Mouse (Mus musculus) megakaryocyte, adult 5-6 weeks (primary cell): ENCODE measurements at regions not wholly inside any gene's neighbourhood (a gene's known extent, or its start where the extent isn't known, plus 50 kb on each side); places are given as distances from the start of the nearest gene placed in this dataset.

ENCODE experiments used
- ATAC-seq: 2 replicates; pipeline ENCODE4 v1.8.0; 2016; ENCODE audit warnings: mild to moderate bottlenecking, inconsistent platforms; ENCODE audit not compliant: poor library complexity, severe bottlenecking

- no peak for ATAC-seq
Measured at GRCm38 (mm10) chr6:141015055-141015681, 233.9 kb upstream of the Pde3a start.

GRCm38 (mm10) chr6:141023501-141023900 is 225.6 kb upstream of the Pde3a start:
- no peak for ATAC-seq

- no peak for ATAC-seq
Measured at GRCm38 (mm10) chr6:141027353-141027752, 221.7 kb upstream of the Pde3a start.

- no peak for ATAC-seq
Measured at GRCm38 (mm10) chr6:141027787-141028186, 221.3 kb upstream of the Pde3a start.

- ATAC-seq, result no peak
Measured at GRCm38 (mm10) chr6:141034824-141035223, 214.2 kb upstream of the Pde3a start.

GRCm38 (mm10) chr6:141041358-141041757 is 207.7 kb upstream of the Pde3a start:
- no peak for ATAC-seq

GRCm38 (mm10) chr6:141041781-141042625 is 207.1 kb upstream of the Pde3a start:
- no peak for ATAC-seq

- peak; percentile 84 for ATAC-seq
Measured at GRCm38 (mm10) chr6:141048271-141048670, 200.8 kb upstream of the Pde3a start.

- peak; percentile 17 for ATAC-seq
Measured at GRCm38 (mm10) chr6:141050038-141050684, 198.9 kb upstream of the Pde3a start.

- no peak for ATAC-seq
Measured at GRCm38 (mm10) chr6:141054026-141054425, 195.0 kb upstream of the Pde3a start.

- no peak for ATAC-seq
Measured at GRCm38 (mm10) chr6:141059250-141059916, 189.7 kb upstream of the Pde3a start.

- peak; percentile 60 for ATAC-seq
Measured at GRCm38 (mm10) chr6:141065724-141066123, 183.3 kb upstream of the Pde3a start.

GRCm38 (mm10) chr6:141068861-141069467 is 180.1 kb upstream of the Pde3a start:
- ATAC-seq, result no peak

GRCm38 (mm10) chr6:141069896-141070295 is 179.2 kb upstream of the Pde3a start:
- peak; percentile 93 for ATAC-seq

GRCm38 (mm10) chr6:141071507-141071906 is 177.6 kb upstream of the Pde3a start:
- ATAC-seq, result no peak

GRCm38 (mm10) chr6:141091076-141091780 is 157.8 kb upstream of the Pde3a start:
- no peak for ATAC-seq

- ATAC-seq, result no peak
Measured at GRCm38 (mm10) chr6:141091781-141092140, 157.3 kb upstream of the Pde3a start.

GRCm38 (mm10) chr6:141097338-141098122 is 151.5 kb upstream of the Pde3a start:
- ATAC-seq, result peak; percentile 90

- ATAC-seq, result no peak
Measured at GRCm38 (mm10) chr6:141118287-141118686, 130.8 kb upstream of the Pde3a start.
